ENCODE assay signal across 26 mouse cellular contexts in the genomic region with DNA sequence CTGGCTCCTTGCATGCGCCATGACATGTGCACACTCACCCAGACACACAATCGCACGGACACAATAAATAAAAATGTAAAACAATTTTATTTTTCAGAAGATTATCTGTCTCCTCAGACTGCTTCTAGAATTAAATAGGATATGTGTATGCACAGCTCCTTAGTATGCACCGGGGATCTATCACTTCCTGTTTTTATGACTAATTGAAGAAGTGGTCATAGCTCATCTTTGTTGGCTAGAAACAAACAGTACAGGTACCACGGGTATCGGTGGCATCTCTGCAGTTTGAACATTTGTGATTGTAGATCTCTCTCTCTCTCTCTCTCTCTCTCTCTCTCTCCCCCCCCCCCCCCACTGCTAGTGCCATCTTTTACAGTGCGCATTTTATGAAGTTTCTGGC. TPM values are rescaled to one million over a fixed set of nuclear protein-coding genes. Genes with fewer than 3 reads are reported as not detected.
DNase-seq lines count a peak whose midpoint lies in the region; ATAC-seq lines count a peak whose summit lies in the region.
"Had no signal": no experiment of that assay in that cellular context is flagged by ENCODE, and none has a peak within 500 bp of the region (broad histone marks: within the 10 kb centered on the region; RNA-seq: fewer than 3 reads in every experiment).

No protein-coding gene starts in this region.

- DNase-seq in 416B (ENCODE audit: low read depth) (peak; percentile 4), MEL-GATA-1-ER (ENCODE audit: extremely low read depth, low read depth) (peak; percentile 20)
- no peak for DNase-seq in B cell, adult 2 months
- no peak for DNase-seq in left cerebral cortex, adult 18-20 months (ENCODE audit: low spot score in 2 of 2)
- DNase-seq in adrenal gland, adult 2 months: no peak
- DNase-seq: adrenal gland, postnatal 10 days; adrenal gland, postnatal 25 days; cerebellum, adult 11 months; cerebellum, adult 18-20 months; cerebellum, adult 8-10 months; cerebellum, postnatal 10 days; cerebellum, postnatal 25 days; embryo, embryonic 11 days had no signal

- H3K27me3 ChIP-seq in kidney, embryonic 14.5 days (ENCODE audit: control insufficient read depth, insufficient read depth, low read length): no peaks in the 10 kb centered on the region
- H3K27me3 ChIP-seq: embryonic facial prominence, embryonic 13.5 days; embryonic facial prominence, embryonic 15.5 days; forebrain, embryonic 12.5 days had no signal

- H3K36me3 ChIP-seq in kidney, embryonic 14.5 days (ENCODE audit: control insufficient read depth, insufficient read depth, low read length): no peaks in the 10 kb centered on the region
- H3K36me3 ChIP-seq: embryonic facial prominence, embryonic 13.5 days; embryonic facial prominence, embryonic 15.5 days; forebrain, embryonic 10.5 days; forebrain, embryonic 12.5 days had no signal

- no peak overlapping the region for H3K27ac ChIP-seq in kidney, embryonic 14.5 days (ENCODE audit: low read depth, low read length)
- H3K27ac ChIP-seq: embryonic facial prominence, embryonic 13.5 days; embryonic facial prominence, embryonic 15.5 days; forebrain, embryonic 10.5 days; forebrain, embryonic 12.5 days had no signal

- no peaks in the 10 kb centered on the region for H3K4me1 ChIP-seq in kidney, embryonic 14.5 days (ENCODE audit: control insufficient read depth, insufficient read depth, low read length)
- H3K4me1 ChIP-seq: embryonic facial prominence, embryonic 15.5 days; forebrain, embryonic 10.5 days had no signal

- H3K4me3 ChIP-seq in kidney, embryonic 14.5 days (ENCODE audit: low read length): no peak overlapping the region
- H3K4me3 ChIP-seq: embryonic facial prominence, embryonic 13.5 days; embryonic facial prominence, embryonic 15.5 days; erythroblast, embryonic 14.5 days; forebrain, embryonic 10.5 days; forebrain, embryonic 12.5 days had no signal

- 99% methylated on average over 7 of the region's 7 CpGs for WGBS in kidney, embryonic 14.5 days

- no peaks in the 10 kb centered on the region for H3K9me3 ChIP-seq in kidney, embryonic 14.5 days (ENCODE audit: control insufficient read depth, low read length)
- H3K9me3 ChIP-seq: embryonic facial prominence, embryonic 13.5 days; embryonic facial prominence, embryonic 15.5 days; forebrain, embryonic 10.5 days; forebrain, embryonic 12.5 days had no signal

- peak; percentile 84 for ATAC-seq in granulocyte monocyte progenitor cell, adult 5-6 weeks (replicated peaks; ENCODE audit: poor library complexity, severe bottlenecking)
- peak; percentile 54; the same call in 1 of the 2 replicates for ATAC-seq in megakaryocyte progenitor cell, adult 5-6 weeks (replicated peaks; ENCODE audit: poor library complexity)
- ATAC-seq in kidney, embryonic 14.5 days (ENCODE audit: low FRiP score, low TSS enrichment): no peak
- ATAC-seq: activated CD4-positive, CD25-positive, alpha-beta regulatory T cell, adult 4 months; forebrain, embryonic 14.5 days; forebrain, embryonic 16.5 days; Patski had no signal

- no peak overlapping the region for H3K4me2 ChIP-seq in kidney, embryonic 14.5 days (replicated peaks; ENCODE audit: low read depth, low read length)
- H3K4me2 ChIP-seq: embryonic facial prominence, embryonic 13.5 days; embryonic facial prominence, embryonic 15.5 days; forebrain, embryonic 12.5 days had no signal

- no peak overlapping the region for H3K9ac ChIP-seq in kidney, embryonic 14.5 days (ENCODE audit: low read depth, low read length)
- H3K9ac ChIP-seq: embryonic facial prominence, embryonic 13.5 days; embryonic facial prominence, embryonic 15.5 days; forebrain, embryonic 12.5 days had no signal

RNA-seq across cellular contexts. Expression of gene Ttc30a1, which starts 58.3 kb away (rescaled TPM):
- 0.73 and 0.98 TPM in 2 replicates for total RNA-seq in granulocyte monocyte progenitor cell, adult 5-6 weeks (2014; fragmentation: Nextera tagmentation)
- 4.1 and 4.5 TPM in 2 replicates for total RNA-seq in granulocyte monocyte progenitor cell, adult 5-6 weeks (2017)
- total RNA-seq in megakaryocyte progenitor cell, adult 5-6 weeks (2015): 4.0 and 4.3 TPM in 2 replicates
- 3.6 and 3.7 TPM in 2 replicates for total RNA-seq in megakaryocyte progenitor cell, adult 5-6 weeks (2017)
- polyA plus RNA-seq in kidney, embryonic 14.5 days (2014; fragmentation: Nextera tagmentation; extraction: Ambion mirVana): 7.3 and 8.5 TPM in 2 replicates
- 1 to 10 TPM; 2.4 to 2.5 TPM for total RNA-seq in left cerebral cortex, adult 18-20 months (2021)
- total RNA-seq in adrenal gland, adult 2 months (2021): 1 to 10 TPM; 1.8 to 4.1 TPM
- 3.1 and 3.4 TPM in 2 replicates for polyA plus RNA-seq in adrenal gland, adult 2 months (2012; rRNA removed)
- total RNA-seq: MEL had no signal
- polyA plus RNA-seq: erythroblast, embryonic 14.5 days had no signal

Comparison
In these comparisons a context has a peak if more than half of its experiments do, and no peak if none do; other contexts are left out.
1. DNase-seq: peak in 416B (single experiment) and MEL-GATA-1-ER (single experiment); none in B cell, adult 2 months (0 of 2), left cerebral cortex, adult 18-20 months (0 of 2) and adrenal gland, adult 2 months (single experiment).